Mouse (Mus musculus): ENCODE results near the gene Gm43720. TPM values are rescaled to one million over a fixed set of nuclear protein-coding genes. Genes with fewer than 3 reads are reported as not detected.

The Gm43720 gene
- total RNA-seq (2021): not detected
- long read RNA-seq: 0 reads

- DNase-seq (ENCODE audit: low spot score in 2 of 2): peak; percentile 87 to 91
Measured at GRCm38 (mm10) chr5:138279585-138280424, at the start of gene Gm43720, which contains the start of the genes Gpc2 and Stag3. Gene Gm43720, minus strand, starts transcription at chr5:138279958. Gene Gpc2, minus strand, starts transcription at chr5:138280005. Gene Stag3, plus strand, starts transcription at chr5:138280240.

GRCm38 (mm10) chr5:138312795-138313194 lies 33.0 kb upstream of the Gm43720 start:
- DNase-seq (ENCODE audit: low spot score in 2 of 2): no peak

- DNase-seq (ENCODE audit: low spot score in 2 of 2): no peak
Measured at GRCm38 (mm10) chr5:138299613-138300012, 19.9 kb upstream of the Gm43720 start.

GRCm38 (mm10) chr5:138294158-138294557 lies 14.4 kb upstream of the Gm43720 start:
- DNase-seq (ENCODE audit: low spot score in 2 of 2): no peak

GRCm38 (mm10) chr5:138291638-138292037 lies 11.9 kb upstream of the Gm43720 start:
- no peak for DNase-seq (ENCODE audit: low spot score in 2 of 2)

GRCm38 (mm10) chr5:138287861-138288260 lies 8.1 kb upstream of the Gm43720 start:
- no peak for DNase-seq (ENCODE audit: low spot score in 2 of 2)

GRCm38 (mm10) chr5:138283540-138283939 lies 3.8 kb upstream of the Gm43720 start:
- no peak for DNase-seq (ENCODE audit: low spot score in 2 of 2)

- no peak for DNase-seq (ENCODE audit: low spot score in 2 of 2)
Measured at GRCm38 (mm10) chr5:138281798-138282197, 2.0 kb upstream of the Gm43720 start.

GRCm38 (mm10) chr5:138280829-138281228 lies 1.1 kb upstream of the Gm43720 start:
- DNase-seq (ENCODE audit: low spot score in 2 of 2): peak in 1 of 2 experiments; percentile 11

GRCm38 (mm10) chr5:138280425-138280768 lies 639 bp upstream of the Gm43720 start:
- no peak for DNase-seq (ENCODE audit: low spot score in 2 of 2)

GRCm38 (mm10) chr5:138277994-138278393 lies 1.8 kb downstream of the Gm43720 start:
- no peak for DNase-seq (ENCODE audit: low spot score in 2 of 2)

GRCm38 (mm10) chr5:138275216-138276050 lies 4.3 kb downstream of the Gm43720 start:
- DNase-seq (ENCODE audit: low spot score in 2 of 2): no peak

- no peak for DNase-seq (ENCODE audit: low spot score in 2 of 2)
Measured at GRCm38 (mm10) chr5:138274186-138274585, 5.6 kb downstream of the Gm43720 start.

- DNase-seq (ENCODE audit: low spot score in 2 of 2): no peak
Measured at GRCm38 (mm10) chr5:138272409-138272923, 7.3 kb downstream of the Gm43720 start, which contains the start of gene Gal3st4. Gene Gal3st4, minus strand, starts transcription at chr5:138272840.

- no peak for DNase-seq (ENCODE audit: low spot score in 2 of 2)
Measured at GRCm38 (mm10) chr5:138271232-138271631, 8.5 kb downstream of the Gm43720 start.

- no peak for DNase-seq (ENCODE audit: low spot score in 2 of 2)
Measured at GRCm38 (mm10) chr5:138268980-138269379, 10.8 kb downstream of the Gm43720 start.

GRCm38 (mm10) chr5:138267114-138267513 lies 12.6 kb downstream of the Gm43720 start:
- no peak for DNase-seq (ENCODE audit: low spot score in 2 of 2)

GRCm38 (mm10) chr5:138265712-138266111 lies 14.0 kb downstream of the Gm43720 start:
- DNase-seq (ENCODE audit: low spot score in 2 of 2): no peak

- DNase-seq (ENCODE audit: low spot score in 2 of 2): peak in 1 of 2 experiments; percentile 19
Measured at GRCm38 (mm10) chr5:138264207-138264578, 15.6 kb downstream of the Gm43720 start.

GRCm38 (mm10) chr5:138263260-138264206 lies 16.2 kb downstream of the Gm43720 start, which contains the start of gene BC037034:
Gene BC037034, minus strand, starts transcription at chr5:138264033.
- DNase-seq (ENCODE audit: low spot score in 2 of 2): peak; percentile 90 to 93
